Mouse (Mus musculus) heart, adult 2 months (tissue): ENCODE data around the gene Ccdc69.

Experiments used
- CTCF ChIP-seq: fragments of 200-600 bp; IDR thresholded peaks from 2 replicates; pipeline ENCODE4 v1.8.1; 2022; ENCODE audit warnings: antibody characterized with exemption, mild to moderate bottlenecking, moderate library complexity
- EP300 ChIP-seq: fragments of 200-500 bp; IDR thresholded peaks from 2 replicates; pipeline ENCODE4 v1.6.1; 2011; ENCODE audit warnings: low read depth, low read length, control low read depth; ENCODE audit not compliant: insufficient read depth
- POLR2A ChIP-seq: fragments of 200-500 bp; IDR thresholded peaks from 2 replicates; pipeline ENCODE4 v1.6.1; 2011; ENCODE audit warnings: mild to moderate bottlenecking, low read depth, low read length, control low read depth; ENCODE audit not compliant: insufficient read depth

GRCm38 (mm10) chr11:55120279-55120678 is 42.3 kb upstream of the Ccdc69 start:
- TF ChIP-seq CTCF: no peak
- TF ChIP-seq POLR2A: no peak
- no peak for TF ChIP-seq EP300
